Mouse (Mus musculus): Measurements from ENCODE around the gene Ip6k3.
A peak's percentile ranks its signal among the peaks of the same experiment; 100 is the strongest.

Ip6k3 gene

GRCm38 (mm10) chr17:27167545-27167944, at the start of gene Ip6k3:
TSS of gene Ip6k3 (minus strand) at chr17:27167795.
- no peak for DNase-seq

GRCm38 (mm10) chr17:27212768-27213525, 45.4 kb upstream of the Ip6k3 start:
- peak; percentile 75 for DNase-seq

GRCm38 (mm10) chr17:27212006-27212405, 44.4 kb upstream of the Ip6k3 start:
- no peak for DNase-seq

- DNase-seq: no peak
Observed at GRCm38 (mm10) chr17:27207113-27207707, 39.6 kb upstream of the Ip6k3 start.

- peak; percentile 94 for DNase-seq
Observed at GRCm38 (mm10) chr17:27204075-27204909, 36.7 kb upstream of the Ip6k3 start, which contains the start of gene Lemd2. TSS of gene Lemd2 (minus strand) at chr17:27204469.

- no peak for DNase-seq
Observed at GRCm38 (mm10) chr17:27203358-27204074, 35.9 kb upstream of the Ip6k3 start.

- DNase-seq: no peak
Observed at GRCm38 (mm10) chr17:27202919-27203357, 35.3 kb upstream of the Ip6k3 start.

GRCm38 (mm10) chr17:27201981-27202380, 34.4 kb upstream of the Ip6k3 start:
- DNase-seq: no peak

GRCm38 (mm10) chr17:27200801-27201200, 33.2 kb upstream of the Ip6k3 start:
- no peak for DNase-seq

GRCm38 (mm10) chr17:27199864-27200263, 32.3 kb upstream of the Ip6k3 start:
- DNase-seq: no peak

- DNase-seq: no peak
Observed at GRCm38 (mm10) chr17:27199205-27199604, 31.6 kb upstream of the Ip6k3 start.

GRCm38 (mm10) chr17:27196206-27196605, 28.6 kb upstream of the Ip6k3 start:
- no peak for DNase-seq

- DNase-seq: no peak
Observed at GRCm38 (mm10) chr17:27194258-27195185, 26.9 kb upstream of the Ip6k3 start.

GRCm38 (mm10) chr17:27191804-27192203, 24.2 kb upstream of the Ip6k3 start:
- DNase-seq: no peak

- DNase-seq: no peak
Observed at GRCm38 (mm10) chr17:27191189-27191588, 23.6 kb upstream of the Ip6k3 start.

- DNase-seq: peak; percentile 64
Observed at GRCm38 (mm10) chr17:27189640-27190216, 22.1 kb upstream of the Ip6k3 start.

GRCm38 (mm10) chr17:27188883-27189282, 21.3 kb upstream of the Ip6k3 start:
- DNase-seq: no peak

GRCm38 (mm10) chr17:27187059-27187458, 19.5 kb upstream of the Ip6k3 start:
- DNase-seq: no peak

- no peak for DNase-seq
Observed at GRCm38 (mm10) chr17:27186068-27186467, 18.5 kb upstream of the Ip6k3 start.

GRCm38 (mm10) chr17:27183667-27184292, 16.2 kb upstream of the Ip6k3 start:
- no peak for DNase-seq

GRCm38 (mm10) chr17:27182401-27182800, 14.8 kb upstream of the Ip6k3 start:
- DNase-seq: no peak
